Mouse (Mus musculus) myocyte (in vitro differentiated cells): ENCODE measurements around the gene Slc1a2. TPM values are rescaled to one million over a fixed set of nuclear protein-coding genes. Genes with fewer than 3 reads are reported as not detected.
A peak's percentile ranks its signal among the peaks of the same experiment; 100 is the strongest.

Source experiments
- H3K27me3 ChIP-seq: one replicate; pipeline ENCODE4 v1.6.1; 2011; ENCODE audit not compliant: control insufficient read depth, insufficient read depth, insufficient read length
- H3K36me3 ChIP-seq: one replicate; pipeline ENCODE4 v1.6.1; 2011; ENCODE audit not compliant: control insufficient read depth, insufficient read depth
- H3K4me2 ChIP-seq: one replicate; pipeline ENCODE4 v1.6.1; 2011; ENCODE audit warnings: low read depth, control low read depth
- H3K4me3 ChIP-seq: one replicate; pipeline ENCODE4 v1.5.1; 2011; ENCODE audit warnings: mild to moderate bottlenecking, control low read depth, moderate library complexity
- H3K79me2 ChIP-seq: one replicate; pipeline ENCODE4 v1.6.1; 2011; ENCODE audit not compliant: control insufficient read depth, insufficient read depth
- H3ac ChIP-seq: one replicate; pipeline ENCODE4 v1.6.1; 2011; ENCODE audit not compliant: control insufficient read depth, insufficient read length
- CEBPB ChIP-seq: IDR thresholded peaks from 2 replicates; pipeline ENCODE4 v1.6.1; 2011; ENCODE audit warnings: mild to moderate bottlenecking, moderate library complexity; ENCODE audit not compliant: poor library complexity, insufficient read depth, severe bottlenecking
- E2F4 ChIP-seq: IDR thresholded peaks from one replicate; pipeline ENCODE4 v1.6.1; 2011; ENCODE audit warnings: mild to moderate bottlenecking, control low read depth, moderate library complexity; ENCODE audit not compliant: insufficient read depth
- MAX ChIP-seq: IDR thresholded peaks from one replicate; pipeline ENCODE4 v1.6.1; 2011; ENCODE audit warnings: low read depth, mild to moderate bottlenecking, control low read depth
- MYOD1 ChIP-seq, 3 experiments: IDR thresholded peaks; one replicate each; pipeline ENCODE4 v1.6.1; 2011; ENCODE audit warnings: control low read depth in 2 of 3, low read depth in 2 of 3, mild to moderate bottlenecking in 2 of 3, moderate library complexity in 1 of 3; ENCODE audit not compliant: insufficient read length in 2 of 3, control insufficient read depth in 1 of 3
- MYOG ChIP-seq, 3 experiments: IDR thresholded peaks; one replicate each; pipeline ENCODE4 v1.6.1; 2011; ENCODE audit warnings: control low read depth in 2 of 3, low read depth in 2 of 3, mild to moderate bottlenecking in 2 of 3; ENCODE audit not compliant: insufficient read length in 2 of 3, control insufficient read depth in 1 of 3, insufficient read depth in 1 of 3
- POLR2A ChIP-seq: IDR thresholded peaks from one replicate; pipeline ENCODE4 v1.6.1; 2011; ENCODE audit warnings: low read depth, mild to moderate bottlenecking, control low read depth, moderate library complexity; ENCODE audit not compliant: insufficient read length
- POLR2AphosphoS2 ChIP-seq: IDR thresholded peaks from one replicate; pipeline ENCODE4 v1.6.1; 2011; ENCODE audit warnings: low read depth, control low read depth; ENCODE audit not compliant: insufficient read length
- REST ChIP-seq: IDR thresholded peaks from one replicate; pipeline ENCODE4 v1.6.1; 2011; ENCODE audit warnings: mild to moderate bottlenecking, control low read depth, moderate library complexity; ENCODE audit not compliant: insufficient read depth, insufficient read length
- SRF ChIP-seq: IDR thresholded peaks from one replicate; pipeline ENCODE4 v1.6.1; 2011; ENCODE audit warnings: low read depth; ENCODE audit not compliant: control insufficient read depth, insufficient read length
- TCF12 ChIP-seq: IDR thresholded peaks from one replicate; pipeline ENCODE4 v1.6.1; 2011; ENCODE audit warnings: mild to moderate bottlenecking, control low read depth; ENCODE audit not compliant: poor library complexity, insufficient read depth, severe bottlenecking
- TCF3 ChIP-seq: IDR thresholded peaks from one replicate; pipeline ENCODE4 v1.6.1; 2011; ENCODE audit warnings: low read depth, control low read depth; ENCODE audit not compliant: insufficient read length
- USF1 ChIP-seq: IDR thresholded peaks from one replicate; pipeline ENCODE4 v1.6.1; 2011; ENCODE audit warnings: low read depth, mild to moderate bottlenecking, control low read depth, moderate library complexity
- polyA plus RNA-seq: library from polyadenylated mRNA; unstranded; fragments of >200 nt; fragmentation: generic; extraction: Trizol; gene quantifications from one replicate; pipeline ENCODE4 v1.2.1, GENCODE M21; 2012; ENCODE audit warnings: missing spikeins

The Slc1a2 gene
- polyA plus RNA-seq, 1 experiment = 0.02 TPM

- Histone ChIP-seq H3K36me3 (no peaks in the 10 kb centered on the region), H3ac (no peak overlapping the region), H3K4me3 (no peak overlapping the region), H3K79me2 (no peaks in the 10 kb centered on the region), H3K27me3 (peaks cover 10% of the 10 kb centered on the region), H3K4me2 (no peak overlapping the region)
- no peak for TF ChIP-seq E2F4
- no peak for TF ChIP-seq CEBPB
- no peak for TF ChIP-seq MYOG (IDR thresholded peaks at IDR 0.05; ENCODE audit: control insufficient read depth in 1 of 3, insufficient read depth in 1 of 3, insufficient read length in 2 of 3, low read depth in 2 of 3)
- TF ChIP-seq SRF = no peak
- no peak for TF ChIP-seq MAX
- TF ChIP-seq USF1 = no peak
Observed at GRCm38 (mm10) chr2:102795034-102795433, 136.6 kb downstream of the Slc1a2 start.

DNA sequence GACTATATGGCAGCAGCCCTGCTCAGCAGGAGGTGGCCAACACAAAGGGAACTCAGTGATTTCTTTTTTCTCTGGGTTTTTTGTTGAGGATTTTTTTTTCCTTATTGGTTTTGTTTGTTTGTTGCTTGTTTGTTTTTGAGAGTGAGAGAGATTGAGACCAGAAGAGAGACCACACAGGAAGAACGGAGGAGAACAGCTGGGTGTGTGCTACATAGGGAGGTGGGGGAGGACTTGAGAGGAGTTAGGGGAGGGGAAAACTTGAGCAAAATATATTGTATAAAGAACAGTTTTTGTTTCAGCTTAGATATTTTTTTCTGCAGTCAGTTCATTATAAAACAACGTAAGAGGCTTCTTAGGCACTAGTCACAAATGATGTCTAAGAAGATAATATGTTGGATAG lies 139.7 kb downstream of the Slc1a2 start:
- no peak overlapping the region for H3ac ChIP-seq
- no peaks in the 10 kb centered on the region for H3K79me2 ChIP-seq
- peaks cover 10% of the 10 kb centered on the region for H3K27me3 ChIP-seq
- no peaks in the 10 kb centered on the region for H3K36me3 ChIP-seq
- no peak for TF ChIP-seq CEBPB
- no peak for TF ChIP-seq MAX
- no peak overlapping the region for H3K4me2 ChIP-seq
- no peak overlapping the region for H3K4me3 ChIP-seq

GRCm38 (mm10) chr2:102801899-102802298 lies 143.4 kb downstream of the Slc1a2 start:
- Histone ChIP-seq H3K27me3 (peaks cover 5% of the 10 kb centered on the region), H3ac (no peak overlapping the region), H3K36me3 (no peaks in the 10 kb centered on the region), H3K4me2 (no peak overlapping the region), H3K4me3 (no peak overlapping the region), H3K79me2 (no peaks in the 10 kb centered on the region)
- TF ChIP-seq SRF (no peak), USF1 (peak; percentile 52)

GRCm38 (mm10) chr2:102804109-102804508 lies 145.7 kb downstream of the Slc1a2 start:
- no peak overlapping the region for H3ac ChIP-seq
- TF ChIP-seq E2F4 = no peak
- TF ChIP-seq USF1 = no peak

GRCm38 (mm10) chr2:102805283-102805682 lies 146.8 kb downstream of the Slc1a2 start:
- Histone ChIP-seq H3K79me2 (no peaks in the 10 kb centered on the region), H3K4me3 (no peak overlapping the region), H3ac (no peak overlapping the region), H3K36me3 (no peaks in the 10 kb centered on the region), H3K27me3 (no peaks in the 10 kb centered on the region), H3K4me2 (peak overlapping the region; percentile 3)
- TF ChIP-seq USF1 (peak; percentile 60), SRF (no peak)

More at GRCm38 (mm10) chr2:102804109-102804508, 145.7 kb downstream of the Slc1a2 start:
- Histone ChIP-seq H3K36me3 (no peaks in the 10 kb centered on the region), H3K4me2 (no peak overlapping the region), H3K79me2 (no peaks in the 10 kb centered on the region), H3K4me3 (no peak overlapping the region), H3K27me3 (peaks cover 5% of the 10 kb centered on the region)

DNA sequence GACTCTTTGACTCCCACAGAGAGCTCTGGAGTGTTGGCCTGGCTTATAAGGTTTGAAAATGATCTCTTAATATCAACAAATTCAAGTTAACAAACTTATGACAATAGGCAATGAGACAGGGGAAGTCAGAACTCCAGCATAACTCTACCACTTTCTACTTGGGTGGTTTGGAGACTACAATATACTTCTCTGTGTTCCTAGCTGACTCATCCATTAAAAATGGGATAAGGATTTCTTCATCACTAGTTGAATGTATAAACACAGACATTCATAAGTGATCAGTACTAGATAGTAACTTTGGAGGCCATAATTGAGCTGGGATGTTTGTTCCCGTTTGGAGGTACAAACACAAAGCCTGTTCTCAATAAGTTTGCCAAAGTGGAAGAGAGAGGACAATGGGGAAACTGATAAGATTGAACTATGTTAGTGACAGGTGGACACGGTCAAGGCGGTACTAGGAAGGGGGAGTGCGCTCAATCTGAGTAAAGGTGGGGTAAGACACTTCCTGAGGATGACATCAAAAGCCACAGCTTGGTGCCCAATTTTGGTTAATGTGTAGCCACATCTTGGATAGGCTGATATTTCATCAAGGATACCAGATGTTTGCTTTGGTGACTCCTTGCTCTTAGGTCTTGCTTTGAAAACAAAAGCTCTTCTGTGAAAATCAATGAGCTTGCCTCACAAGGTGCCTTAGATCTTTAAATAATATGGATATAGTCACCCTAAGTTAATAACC lies 147.5 kb downstream of the Slc1a2 start:
- Histone ChIP-seq H3K4me2 (no peak overlapping the region), H3K36me3 (peaks cover 2% of the 10 kb centered on the region), H3K4me3 (no peak overlapping the region), H3ac (no peak overlapping the region), H3K27me3 (no peaks in the 10 kb centered on the region), H3K79me2 (no peaks in the 10 kb centered on the region)
- TF ChIP-seq REST = no peak
- no peak for TF ChIP-seq TCF3
- TF ChIP-seq CEBPB = no peak
- no peak for TF ChIP-seq E2F4
- no peak for TF ChIP-seq USF1
- TF ChIP-seq TCF12 = no peak
- TF ChIP-seq MYOG (IDR thresholded peaks at IDR 0.05; ENCODE audit: control insufficient read depth in 1 of 3, insufficient read depth in 1 of 3, insufficient read length in 2 of 3, low read depth in 2 of 3) = no peak
- no peak for TF ChIP-seq SRF
- TF ChIP-seq POLR2A = no peak
- TF ChIP-seq MAX = no peak
- TF ChIP-seq POLR2AphosphoS2 = no peak
- TF ChIP-seq MYOD1 (IDR thresholded peaks at IDR 0.05; ENCODE audit: control insufficient read depth in 1 of 3, insufficient read length in 2 of 3, low read depth in 2 of 3) = no peak
